Mouse (Mus musculus) ES-E14 (cell line): ENCODE measurements around the gene Sgms1.

Experiments used
- CHD2 ChIP-seq: IDR thresholded peaks from 2 replicates; pipeline ENCODE4 v1.6.1; 2014; ENCODE audit warnings: mild to moderate bottlenecking, low read depth, low read length, inconsistent platforms
- HCFC1 ChIP-seq: IDR thresholded peaks from 2 replicates; pipeline ENCODE4 v1.6.1; 2012; ENCODE audit warnings: low read length, inconsistent platforms, borderline replicate concordance; ENCODE audit not compliant: insufficient read depth
- MAFK ChIP-seq: IDR thresholded peaks from 2 replicates; pipeline ENCODE4 v1.6.1; 2014; ENCODE audit warnings: mild to moderate bottlenecking, low read depth, low read length, inconsistent platforms; ENCODE audit not compliant: insufficient read depth
- ZC3H11A ChIP-seq: IDR thresholded peaks from 2 replicates; pipeline ENCODE4 v1.6.1; 2012; ENCODE audit warnings: low read depth, mild to moderate bottlenecking, inconsistent platforms, low read length, borderline replicate concordance
- ZNF384 ChIP-seq: IDR thresholded peaks from 2 replicates; pipeline ENCODE4 v1.6.1; 2012; ENCODE audit warnings: low read depth, low read length, inconsistent platforms

DNA sequence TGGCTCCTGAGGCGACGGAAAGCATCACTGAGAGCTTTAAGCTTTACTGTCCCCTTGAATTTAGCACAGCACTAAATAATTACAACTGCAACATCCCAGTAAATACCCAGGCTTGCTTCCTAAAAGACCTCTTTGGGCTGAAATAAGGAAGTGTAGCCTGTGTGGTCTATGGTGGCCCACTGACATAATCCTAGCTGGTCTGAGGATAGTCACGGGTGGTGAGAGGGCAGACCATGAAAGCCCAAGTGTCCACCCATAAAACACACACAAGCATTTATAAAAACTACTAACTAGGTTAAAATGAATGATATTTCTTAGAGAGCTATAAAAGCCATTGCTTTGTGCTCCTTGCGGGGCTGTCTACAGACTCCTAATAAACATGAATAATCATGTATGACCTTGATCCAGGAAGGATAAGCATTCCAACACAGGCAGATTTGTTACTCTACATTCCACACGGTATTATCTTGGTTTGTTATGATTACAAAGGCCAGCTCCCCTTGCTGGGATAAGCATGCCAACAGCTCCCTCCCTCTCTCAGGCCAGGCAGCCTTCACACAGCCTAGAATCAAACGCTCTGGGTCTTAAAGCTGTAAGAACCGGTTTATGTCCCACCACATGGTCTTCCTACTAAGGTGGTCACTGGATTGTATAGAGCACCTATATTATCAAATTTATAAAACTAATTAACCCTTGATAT lies 40.4 kb downstream of the Sgms1 start:
- TF ChIP-seq MAFK (no peak), ZNF384 (no peak), HCFC1 (no peak), ZC3H11A (no peak), CHD2 (no peak)
